Mouse (Mus musculus) testis, adult 2 months (tissue): ENCODE measurements around the gene Baz1b.

Experiments used
- CTCF ChIP-seq: fragments of 200-500 bp; IDR thresholded peaks from 2 replicates; pipeline ENCODE4 v1.5.1; 2012; ENCODE audit warnings: low read depth, mild to moderate bottlenecking, inconsistent platforms, low read length, moderate library complexity; ENCODE audit not compliant: control insufficient read depth, insufficient read depth, insufficient replicate concordance
- POLR2A ChIP-seq: fragments of 200-500 bp; IDR thresholded peaks from 2 replicates; pipeline ENCODE4 v1.6.1; 2012; ENCODE audit warnings: low read depth, mild to moderate bottlenecking, inconsistent platforms, low read length, moderate library complexity; ENCODE audit not compliant: control insufficient read depth

DNA sequence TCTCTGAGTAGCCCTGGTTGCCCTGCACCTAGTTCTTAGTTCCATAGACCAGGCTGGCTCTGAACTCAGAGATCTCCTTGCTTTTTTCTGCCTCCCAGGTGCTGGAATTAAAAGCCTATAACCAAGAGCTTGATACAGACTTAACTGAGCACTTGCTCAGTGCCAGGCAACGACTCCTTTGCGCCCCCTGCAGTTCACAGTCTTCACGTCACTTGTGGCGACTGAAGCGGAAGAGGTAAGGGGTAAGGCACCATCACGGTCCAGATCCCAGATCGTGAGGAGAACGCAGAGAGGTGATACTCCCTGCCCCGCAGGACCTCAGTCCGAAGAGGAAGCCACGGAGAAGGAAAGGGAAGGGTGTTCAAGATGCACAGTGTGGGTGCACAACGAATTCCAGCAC, 70.5 kb downstream of the Baz1b start:
- TF ChIP-seq CTCF (peak; percentile 86; the same call in 1 of the 2 replicates), POLR2A (no peak; the same call in 1 of the 2 replicates)
